Mouse (Mus musculus) megakaryocyte, embryonic 14.5 days (primary cell): ENCODE results near the gene Mnat1.

ENCODE experiments used
- FLI1 ChIP-seq: IDR thresholded peaks from 2 replicates; pipeline ENCODE4 v1.6.1; 2012; ENCODE audit warnings: low read length, inconsistent platforms, mixed read lengths
- GATA1 ChIP-seq: IDR thresholded peaks from 3 replicates; pipeline ENCODE4 v1.6.1; 2012; ENCODE audit warnings: mixed read lengths, low read length, inconsistent platforms, borderline replicate concordance

GRCm38 (mm10) chr12:73201587-73201986 is 78.1 kb downstream of the Mnat1 start:
- TF ChIP-seq GATA1 (no peak), FLI1 (no peak)
